Mouse (Mus musculus) inflammation-experienced regulatory T-cells, adult 6 months (primary cell): ENCODE data around the gene Stum. TPM values are rescaled to one million over a fixed set of nuclear protein-coding genes. Genes with fewer than 3 reads are reported as not detected.
"Not testable (repeated sequence)": the region's sequence is repeated elsewhere in the genome, so short reads cannot be mapped to it uniquely, and the experiment has no call there.

ENCODE experiments used
- ATAC-seq: one replicate; pipeline ENCODE4 v1.8.0; 2017
- polyA plus RNA-seq, 3 experiments: library from polyadenylated mRNA; unstranded; fragments of 100-300 nt; shearing (Covaris generic); gene quantifications; one replicate each; pipeline ENCODE4 v1.2.1; 2017

Gene Stum
- polyA plus RNA-seq, result not detected

GRCm38 (mm10) chr1:180483399-180484291 is at the start of gene Stum:
Stum (minus strand) TSS chr1:180483504.
- peak; percentile 77 for ATAC-seq

GRCm38 (mm10) chr1:180532671-180533070 is 49.4 kb upstream of the Stum start:
- no peak for ATAC-seq

- ATAC-seq, result no peak
These were observed 47.4 kb upstream of the Stum start for GRCm38 (mm10) chr1:180530457-180531263.

GRCm38 (mm10) chr1:180529847-180530246 is 46.5 kb upstream of the Stum start:
- no peak for ATAC-seq

- ATAC-seq, result no peak
These were observed 42.0 kb upstream of the Stum start for GRCm38 (mm10) chr1:180525301-180525700.

- ATAC-seq, result no peak
These were observed 40.0 kb upstream of the Stum start for GRCm38 (mm10) chr1:180523320-180523719.

- no peak for ATAC-seq
These were observed 36.9 kb upstream of the Stum start for GRCm38 (mm10) chr1:180520190-180520589.

GRCm38 (mm10) chr1:180519520-180519919 is 36.2 kb upstream of the Stum start:
- ATAC-seq, result no peak

GRCm38 (mm10) chr1:180518899-180519298 is 35.6 kb upstream of the Stum start:
- ATAC-seq, result not testable (repeated sequence)

GRCm38 (mm10) chr1:180518412-180518811 is 35.1 kb upstream of the Stum start:
- no peak for ATAC-seq

- no peak for ATAC-seq
These were observed 34.2 kb upstream of the Stum start for GRCm38 (mm10) chr1:180517390-180518054.

GRCm38 (mm10) chr1:180514077-180514476 is 30.8 kb upstream of the Stum start:
- no peak for ATAC-seq

- no peak for ATAC-seq
These were observed 27.6 kb upstream of the Stum start for GRCm38 (mm10) chr1:180510879-180511278.

GRCm38 (mm10) chr1:180510442-180510841 is 27.1 kb upstream of the Stum start:
- no peak for ATAC-seq

GRCm38 (mm10) chr1:180508662-180509061 is 25.4 kb upstream of the Stum start:
- ATAC-seq, result no peak

- ATAC-seq, result no peak
These were observed 24.0 kb upstream of the Stum start for GRCm38 (mm10) chr1:180507291-180507791.

- ATAC-seq, result no peak
These were observed 23.0 kb upstream of the Stum start for GRCm38 (mm10) chr1:180506341-180506740.

GRCm38 (mm10) chr1:180504899-180505298 is 21.6 kb upstream of the Stum start:
- no peak for ATAC-seq

GRCm38 (mm10) chr1:180503484-180503883 is 20.2 kb upstream of the Stum start:
- no peak for ATAC-seq

- no peak for ATAC-seq
These were observed 19.3 kb upstream of the Stum start for GRCm38 (mm10) chr1:180502566-180502965.

- ATAC-seq, result no peak
These were observed 17.3 kb upstream of the Stum start for GRCm38 (mm10) chr1:180500641-180501040.

- ATAC-seq, result no peak
These were observed 16.9 kb upstream of the Stum start for GRCm38 (mm10) chr1:180500218-180500617.

GRCm38 (mm10) chr1:180499766-180500165 is 16.5 kb upstream of the Stum start:
- ATAC-seq, result no peak
